Mouse (Mus musculus) CH12.LX (cell line): ENCODE measurements around the gene Btnl4.
"Not testable (repeated sequence)": the region's sequence is repeated elsewhere in the genome, so short reads cannot be mapped to it uniquely, and the experiment has no call there.

Experiments
- CHD2 ChIP-seq: IDR thresholded peaks from 2 replicates; pipeline ENCODE4 v1.6.1; 2011; ENCODE audit warnings: low read length, improper control_type of control experiment
- CTCF ChIP-seq, 2 experiments: IDR thresholded peaks in 1 of 2; conservative IDR thresholded peaks in 1 of 2; 2 replicates each; pipeline ENCODE4 v1.5.1; 2011 to 2012; ENCODE audit warnings: low read depth in 2 of 2, low read length in 2 of 2, improper control_type of control experiment in 1 of 2, inconsistent platforms in 1 of 2, mild to moderate bottlenecking in 1 of 2, moderate library complexity in 1 of 2
- MAX ChIP-seq: IDR thresholded peaks from 2 replicates; pipeline ENCODE4 v1.6.1; 2011; ENCODE audit warnings: low read length, improper control_type of control experiment
- MEF2A ChIP-seq: IDR thresholded peaks from 2 replicates; pipeline ENCODE4 v1.6.1; 2014; ENCODE audit warnings: low read depth, mild to moderate bottlenecking, inconsistent platforms, low read length, improper control_type of control experiment, borderline replicate concordance
- MXI1 ChIP-seq: IDR thresholded peaks from 2 replicates; pipeline ENCODE4 v1.6.1; 2011; ENCODE audit warnings: mild to moderate bottlenecking, low read depth, low read length, improper control_type of control experiment
- POLR2AphosphoS2 ChIP-seq: IDR thresholded peaks from 2 replicates; pipeline ENCODE4 v1.6.1; 2011; ENCODE audit warnings: low read depth, low read length, improper control_type of control experiment
- RCOR1 ChIP-seq: conservative IDR thresholded peaks from 2 replicates; pipeline ENCODE4 v1.6.1; 2012; ENCODE audit warnings: low read depth, mild to moderate bottlenecking, inconsistent platforms, low read length, improper control_type of control experiment
- SMC3 ChIP-seq: IDR thresholded peaks from 2 replicates; pipeline ENCODE4 v1.6.1; 2011; ENCODE audit warnings: low read depth, low read length, improper control_type of control experiment

GRCm38 (mm10) chr17:34511723-34512122 is 34.6 kb upstream of the Btnl4 start:
- not testable (repeated sequence) for TF ChIP-seq MEF2A; CTCF (conservative IDR thresholded peaks at IDR 0.05 in 1 of 2, IDR thresholded peaks at IDR 0.05 in 1 of 2; ENCODE audit: low read depth in 2 of 2, low read length in 2 of 2); MAX; RCOR1; MXI1; SMC3; POLR2AphosphoS2; CHD2
